Mouse (Mus musculus) midbrain, postnatal 0 days (tissue): ENCODE measurements at regions not wholly inside any gene's neighbourhood (a gene's known extent, or its start where the extent isn't known, plus 50 kb on each side); places are given as distances from the start of the nearest gene placed in this dataset.

Experiments used
- ATAC-seq: fragments of 200-750 bp; cut with Nextera tagmentation; 2 replicates; pipeline ENCODE4 v1.8.0; 2017; ENCODE audit warnings: moderate number of reproducible peaks, mild to moderate bottlenecking, moderate TSS enrichment, moderate library complexity; ENCODE audit not compliant: low FRiP score
- DNase-seq: peaks from one replicate; pipeline ENCODE4 v3.0.0-alpha.2; 2015; ENCODE audit warnings: low spot score
- H3K27ac ChIP-seq: fragments of 300-500 bp; sonication (generic); 2 replicates; pipeline ENCODE4 v1.5.1; 2014; ENCODE audit warnings: low read depth, mild to moderate bottlenecking, low read length, mixed read lengths
- H3K27me3 ChIP-seq: fragments of 300-500 bp; sonication (generic); 2 replicates; pipeline ENCODE4 v1.6.1; 2014; ENCODE audit warnings: low read length, control low read depth, mixed read lengths; ENCODE audit not compliant: insufficient read depth
- H3K36me3 ChIP-seq: fragments of 300-500 bp; sonication (generic); 2 replicates; pipeline ENCODE4 v1.6.1; 2014; ENCODE audit warnings: low read length, control low read depth, mixed read lengths; ENCODE audit not compliant: insufficient read depth
- H3K4me1 ChIP-seq: fragments of 300-500 bp; sonication (generic); 2 replicates; pipeline ENCODE4 v1.6.1; 2014; ENCODE audit warnings: mild to moderate bottlenecking, control low read depth, antibody characterized with exemption, low read length, mixed read lengths; ENCODE audit not compliant: insufficient read depth
- H3K4me2 ChIP-seq: fragments of 300-500 bp; sonication (generic); 2 replicates; pipeline ENCODE4 v1.6.1; 2014; ENCODE audit warnings: low read depth, mild to moderate bottlenecking, low read length, mixed read lengths; ENCODE audit not compliant: poor library complexity, severe bottlenecking
- H3K4me3 ChIP-seq: fragments of 300-500 bp; sonication (generic); 2 replicates; pipeline ENCODE4 v1.5.1; 2014; ENCODE audit warnings: low read depth, mild to moderate bottlenecking, low read length, moderate library complexity
- H3K9ac ChIP-seq: fragments of 300-500 bp; sonication (generic); replicated peaks from 2 replicates; pipeline ENCODE4 v1.6.1; 2014; ENCODE audit warnings: mild to moderate bottlenecking, low read length, moderate library complexity, mixed read lengths; ENCODE audit not compliant: poor library complexity, severe bottlenecking
- H3K9me3 ChIP-seq: fragments of 300-500 bp; sonication (generic); 2 replicates; pipeline ENCODE4 v1.6.1; 2016; ENCODE audit warnings: low read length, control low read depth
- CTCF ChIP-seq: IDR thresholded peaks from 2 replicates; pipeline ENCODE4 v1.5.1; 2016; ENCODE audit warnings: antibody characterized with exemption, mild to moderate bottlenecking
- WGBS: fragments of 180-500 bp; shearing (Covaris S2); extraction: QIAGEN DNeasy Blood & Tissue Kit; methylation state at CpG from one replicate; pipeline ENCODE4 v1.1.7; 2014; 5-methylcytosine and 5-hydroxymethylcytosine counted together

DNA sequence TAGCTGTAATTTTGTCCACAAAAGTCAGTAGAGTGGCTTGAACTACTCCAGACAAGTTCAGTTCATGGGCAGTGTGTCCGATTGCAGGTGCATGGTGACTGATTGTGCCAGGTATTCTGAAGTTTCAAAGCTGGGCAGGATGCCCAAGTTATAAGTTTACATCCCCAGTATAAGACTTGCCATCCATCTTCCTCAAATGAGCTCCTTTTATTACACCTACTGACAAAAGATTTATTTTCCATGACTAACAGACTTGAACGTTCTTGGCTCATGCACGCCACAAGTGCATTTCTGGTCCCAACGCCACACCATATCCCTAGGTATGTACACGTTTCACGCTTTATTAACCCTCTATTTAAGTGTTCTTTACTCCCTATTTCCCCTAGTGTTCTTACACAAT, 117.4 kb upstream of the Etl4 start:
- Histone ChIP-seq H3K4me3 (no peak overlapping the region), H3K4me2 (no peak overlapping the region), H3K9ac (no peak overlapping the region), H3K27me3 (no peaks in the 10 kb centered on the region), H3K9me3 (no peaks in the 10 kb centered on the region), H3K4me1 (no peaks in the 10 kb centered on the region), H3K27ac (no peak overlapping the region), H3K36me3 (no peaks in the 10 kb centered on the region)
- WGBS, result 81% methylated on average over 6 of the region's 6 CpGs
- DNase-seq, result no peak
- no peak for TF ChIP-seq CTCF
- ATAC-seq, result no peak

DNA sequence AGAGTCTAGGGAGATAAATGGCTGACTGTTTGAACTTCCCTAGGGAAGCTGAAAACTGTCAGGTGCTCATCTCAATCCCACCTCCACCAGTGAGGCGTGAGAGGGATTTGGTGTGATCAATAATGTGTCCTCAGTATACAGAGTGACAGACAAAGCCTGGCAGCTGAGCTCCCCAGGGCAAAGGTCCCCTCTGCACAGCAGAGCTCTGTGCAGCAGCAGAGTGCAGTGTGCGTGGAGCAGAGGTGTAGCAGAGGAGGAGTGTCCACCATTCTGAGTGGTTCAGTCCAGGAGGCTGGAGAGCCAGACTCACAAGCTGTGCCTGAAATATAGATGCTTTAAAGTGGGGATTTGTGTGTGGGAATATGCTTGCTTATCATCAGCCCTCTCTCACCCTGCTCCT, 112.8 kb upstream of the Etl4 start:
- TF ChIP-seq CTCF, result no peak
- H3K4me2 ChIP-seq, result no peak overlapping the region
- H3K9me3 ChIP-seq, result no peaks in the 10 kb centered on the region
- H3K4me3 ChIP-seq, result no peak overlapping the region
- ATAC-seq (peak; percentile 31; the same call in 1 of the 2 replicates), DNase-seq (no peak)
- no peak overlapping the region for H3K9ac ChIP-seq
- no peaks in the 10 kb centered on the region for H3K36me3 ChIP-seq
- H3K4me1 ChIP-seq, result no peaks in the 10 kb centered on the region
- no peak overlapping the region for H3K27ac ChIP-seq
- H3K27me3 ChIP-seq, result no peaks in the 10 kb centered on the region
- WGBS, result 31% methylated on average over 2 of the region's 2 CpGs
